Mouse (Mus musculus) left cerebral cortex, adult 11 months (tissue): ENCODE results near the gene Tmem143.
"Not testable (repeated sequence)": the region's sequence is repeated elsewhere in the genome, so short reads cannot be mapped to it uniquely, and the experiment has no call there.

Experiments used
- DNase-seq: peaks from one replicate; pipeline ENCODE4 v3.0.0; 2022; ENCODE audit warnings: low spot score

Tmem143 gene

DNA sequence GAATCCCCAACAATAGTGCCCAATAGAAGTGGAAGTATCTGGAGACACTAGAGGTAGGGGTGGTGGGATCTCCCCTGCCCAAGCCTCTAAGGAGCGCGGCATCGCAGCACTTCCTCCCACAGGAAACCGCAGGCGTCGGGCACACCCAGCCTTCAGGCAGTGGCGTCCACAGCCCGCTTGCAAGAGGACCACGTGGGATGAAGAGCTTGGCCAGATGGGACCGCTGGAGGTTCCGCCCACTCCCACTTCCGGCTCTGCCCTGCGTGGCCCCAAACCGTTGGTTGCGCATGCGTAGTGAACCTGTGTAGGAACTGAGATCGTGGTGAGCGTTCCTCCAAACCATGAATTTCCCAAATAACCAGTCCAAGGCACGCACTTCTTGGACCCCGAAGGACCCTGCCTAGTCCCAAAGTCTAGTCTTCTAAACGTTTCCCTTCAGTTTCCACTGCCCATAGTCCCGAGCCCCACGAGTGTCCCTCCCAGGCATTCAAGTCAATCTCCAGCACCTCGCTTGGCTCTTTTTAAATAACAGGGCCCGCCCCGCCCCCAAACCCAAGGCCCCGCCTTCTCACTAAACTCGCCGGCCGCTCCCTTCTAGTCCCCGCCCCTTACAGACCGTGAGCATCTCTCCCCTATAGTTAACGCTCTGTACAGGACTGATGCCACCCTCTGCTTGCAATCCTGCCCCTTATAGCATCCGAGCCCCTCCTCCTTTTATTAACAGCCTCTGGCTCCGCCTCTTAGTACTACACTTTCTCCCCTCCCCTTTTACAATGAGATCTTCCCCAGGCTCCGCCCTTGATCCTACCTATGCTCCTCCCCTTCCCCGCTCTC is 26.4 kb downstream of the Tmem143 start:
- DNase-seq, result peak; percentile 92

- no peak for DNase-seq
Measured at GRCm38 (mm10) chr7:45923762-45924428, 27.2 kb downstream of the Tmem143 start, which contains the start of gene Ccdc114. TSS of gene Ccdc114 (plus strand) at chr7:45924072.

DNA sequence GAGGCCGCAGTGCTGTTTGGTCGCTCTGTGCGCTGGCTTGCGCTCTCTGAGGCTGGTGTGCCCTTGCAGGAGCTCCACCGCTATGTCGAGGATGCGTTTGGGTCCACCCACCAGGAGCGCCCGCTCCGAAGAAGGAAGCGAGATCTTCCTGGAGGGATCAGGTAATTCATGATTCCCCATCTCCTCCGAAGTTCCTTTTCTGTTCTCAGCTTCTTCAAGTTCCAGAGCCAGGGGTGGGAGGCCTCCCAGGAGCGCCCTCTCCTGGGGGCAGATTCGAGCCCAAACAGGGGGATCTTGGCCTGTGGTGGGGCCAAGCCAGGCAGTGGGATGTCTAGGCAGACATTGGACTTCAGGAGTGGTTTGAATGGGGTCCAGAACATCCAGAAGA is 27.7 kb downstream of the Tmem143 start:
- DNase-seq, result no peak

- DNase-seq, result no peak
Measured at GRCm38 (mm10) chr7:45928626-45929295, 32.0 kb downstream of the Tmem143 start.

- no peak for DNase-seq
Measured at GRCm38 (mm10) chr7:45929688-45930087, 32.9 kb downstream of the Tmem143 start.

DNA sequence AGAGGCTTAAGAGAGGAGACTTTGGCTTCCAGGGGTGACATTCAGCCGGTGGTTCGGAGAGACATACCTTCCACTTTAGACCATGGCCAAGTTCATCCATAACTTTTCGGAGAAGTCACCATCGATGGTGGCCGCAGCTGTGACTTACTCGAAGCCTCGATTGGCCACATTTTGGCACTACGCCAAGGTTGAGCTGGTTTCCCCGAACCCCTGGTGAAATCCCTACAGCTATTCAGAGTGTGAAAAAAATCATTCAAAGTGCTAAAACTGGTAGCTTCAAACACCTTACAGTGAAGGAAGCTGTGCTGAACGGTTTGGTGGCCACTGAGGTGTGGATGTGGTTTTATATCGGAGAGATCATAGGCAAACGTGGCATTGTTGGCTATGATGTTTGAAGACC is 37.0 kb downstream of the Tmem143 start:
- DNase-seq, result not testable (repeated sequence)

GRCm38 (mm10) chr7:45935114-45935513 is 38.4 kb downstream of the Tmem143 start:
- no peak for DNase-seq

GRCm38 (mm10) chr7:45939836-45940235 is 43.1 kb downstream of the Tmem143 start:
- DNase-seq, result no peak

- DNase-seq, result no peak
Measured at GRCm38 (mm10) chr7:45941986-45942385, 45.2 kb downstream of the Tmem143 start.

DNA sequence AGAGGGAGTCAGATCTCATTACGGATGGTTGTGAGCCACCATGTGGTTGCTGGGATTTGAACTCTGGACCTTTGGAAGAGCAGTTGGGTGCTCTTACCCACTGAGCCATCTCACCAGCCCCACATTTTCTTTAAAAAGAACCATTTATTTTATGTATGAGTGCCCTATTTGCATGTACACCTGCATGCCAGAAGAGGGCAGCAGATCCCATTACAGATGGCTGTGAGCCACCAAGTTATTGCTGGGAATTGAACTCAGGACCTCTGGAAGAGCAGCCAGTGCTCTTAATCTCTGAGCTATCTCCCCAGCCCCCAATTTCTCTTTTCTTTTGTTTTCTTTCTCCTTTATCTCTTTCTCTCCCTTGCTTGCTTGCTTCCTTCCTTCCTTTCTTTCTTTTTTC is 46.5 kb downstream of the Tmem143 start:
- DNase-seq, result not testable (repeated sequence)

- DNase-seq, result no peak
Measured at GRCm38 (mm10) chr7:45949061-45949460, 52.3 kb downstream of the Tmem143 start.

GRCm38 (mm10) chr7:45956611-45957010 is 59.9 kb downstream of the Tmem143 start:
- DNase-seq, result no peak
